Mouse (Mus musculus) cortical plate, adult 2 months (tissue): ENCODE data around the gene Dus2. TPM values are rescaled to one million over a fixed set of nuclear protein-coding genes. Genes with fewer than 3 reads are reported as not detected.

Experiments
- H3K27ac ChIP-seq: fragments of 200-500 bp; 2 replicates; pipeline ENCODE4 v1.5.1; 2012; ENCODE audit warnings: low read length, control low read depth, inconsistent platforms; ENCODE audit not compliant: insufficient read depth
- H3K4me1 ChIP-seq: fragments of 200-500 bp; 2 replicates; pipeline ENCODE4 v1.6.1; 2011; ENCODE audit warnings: low read length; ENCODE audit not compliant: control insufficient read depth, insufficient read depth
- H3K4me3 ChIP-seq: fragments of 200-500 bp; 2 replicates; pipeline ENCODE4 v1.5.1; 2011; ENCODE audit warnings: mild to moderate bottlenecking, low read length, control low read depth; ENCODE audit not compliant: insufficient read depth
- CTCF ChIP-seq: fragments of 200-500 bp; IDR thresholded peaks from 2 replicates; pipeline ENCODE4 v1.5.1; 2011; ENCODE audit warnings: mild to moderate bottlenecking, control low read depth, low read length; ENCODE audit not compliant: insufficient read depth; ENCODE audit errors: extremely low read depth
- POLR2A ChIP-seq: fragments of 200-500 bp; IDR thresholded peaks from 2 replicates; pipeline ENCODE4 v1.6.1; 2011; ENCODE audit warnings: mild to moderate bottlenecking, low read length, control low read depth; ENCODE audit not compliant: insufficient read depth; ENCODE audit errors: extremely low read depth
- polyA plus RNA-seq: library from polyadenylated mRNA; depleted of rRNA; stranded (reverse); fragments of >200 nt; gene quantifications from 2 replicates; pipeline ENCODE4 v1.2.3, GENCODE M21; 2012

Dus2 gene
- polyA plus RNA-seq, 1 experiment, result 25.1 TPM

DNA sequence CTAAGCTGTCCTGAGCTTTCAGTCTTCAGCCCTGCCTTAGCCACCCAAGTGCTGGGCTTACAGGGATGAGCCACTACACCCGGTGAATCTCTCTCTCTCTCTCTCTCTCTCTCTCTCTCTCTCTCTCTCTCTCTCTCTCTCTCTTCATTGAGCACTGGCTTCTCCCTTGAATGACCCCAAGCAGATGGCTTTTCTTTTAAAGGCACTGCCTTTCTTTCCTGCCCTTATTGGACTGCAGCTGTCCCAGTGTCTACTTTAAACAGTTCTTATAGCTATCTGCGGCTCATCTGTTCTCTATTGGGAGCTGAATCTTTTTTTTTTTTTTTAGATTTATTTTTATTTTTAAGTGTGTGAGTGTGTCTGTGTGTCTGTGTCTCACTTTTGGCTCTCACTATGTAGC lies 51.9 kb downstream of the Dus2 start:
- Histone ChIP-seq H3K27ac (no peak overlapping the region), H3K4me3 (no peak overlapping the region), H3K4me1 (no peaks in the 10 kb centered on the region)
- no peak for TF ChIP-seq CTCF
- TF ChIP-seq POLR2A, result no peak

DNA sequence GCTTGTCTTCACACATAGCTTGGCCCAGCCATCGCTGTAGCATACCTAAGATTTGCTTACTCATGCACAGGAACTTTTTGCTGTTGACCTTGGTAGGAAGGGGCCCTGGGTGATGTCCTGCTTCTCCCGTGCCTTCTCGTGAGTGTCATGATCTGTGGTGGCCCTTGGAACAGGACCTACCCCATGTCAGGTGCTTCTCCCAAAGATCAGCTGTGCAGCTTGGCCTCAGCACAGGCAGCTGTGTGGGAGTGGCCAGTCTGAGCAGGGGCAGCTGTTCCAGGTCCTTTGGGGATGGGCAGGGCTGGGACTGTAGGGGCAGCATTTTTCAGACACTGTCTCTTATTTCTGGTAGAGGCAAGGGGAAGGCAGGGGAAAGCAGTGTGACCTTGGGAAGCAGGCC lies 53.0 kb downstream of the Dus2 start:
- Histone ChIP-seq H3K4me3 (no peak overlapping the region), H3K27ac (no peak overlapping the region), H3K4me1 (no peaks in the 10 kb centered on the region)
- TF ChIP-seq POLR2A (no peak), CTCF (no peak)

DNA sequence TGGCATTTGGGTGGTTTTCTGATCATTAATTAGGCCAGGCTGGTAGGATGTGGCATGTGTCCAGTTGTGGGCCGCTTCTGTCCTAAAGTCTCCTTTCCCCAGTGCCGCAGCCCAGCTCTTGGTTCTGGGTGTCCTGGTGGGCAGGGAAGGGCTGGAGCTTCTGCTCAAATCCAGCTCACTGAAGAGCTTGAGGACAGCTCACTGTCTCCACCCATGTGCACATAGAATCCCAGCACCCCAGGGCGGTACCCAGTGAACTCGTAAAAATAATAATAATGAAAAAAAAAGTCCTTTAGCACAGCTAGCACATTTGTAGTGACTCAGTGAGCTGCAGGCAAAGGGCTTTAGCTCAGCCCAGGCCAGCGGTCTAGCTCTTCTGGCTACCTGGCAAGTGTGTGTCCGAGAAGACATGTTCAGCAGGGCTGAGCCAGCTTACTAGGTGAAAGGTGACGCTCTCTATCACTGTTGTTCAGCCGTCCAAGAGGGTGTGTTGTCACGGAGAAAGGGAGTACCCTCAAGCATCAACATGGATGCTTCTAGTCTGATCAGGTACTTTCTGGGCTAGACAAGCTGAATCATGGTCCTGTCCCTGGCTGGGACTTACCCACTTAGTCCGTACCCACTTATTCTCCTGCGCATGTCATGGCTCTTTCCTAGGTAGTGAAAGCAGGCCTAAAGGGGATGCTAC lies 55.9 kb downstream of the Dus2 start:
- no peak for TF ChIP-seq POLR2A
- TF ChIP-seq CTCF, result no peak
- Histone ChIP-seq H3K27ac (no peak overlapping the region), H3K4me1 (no peaks in the 10 kb centered on the region), H3K4me3 (no peak overlapping the region)

DNA sequence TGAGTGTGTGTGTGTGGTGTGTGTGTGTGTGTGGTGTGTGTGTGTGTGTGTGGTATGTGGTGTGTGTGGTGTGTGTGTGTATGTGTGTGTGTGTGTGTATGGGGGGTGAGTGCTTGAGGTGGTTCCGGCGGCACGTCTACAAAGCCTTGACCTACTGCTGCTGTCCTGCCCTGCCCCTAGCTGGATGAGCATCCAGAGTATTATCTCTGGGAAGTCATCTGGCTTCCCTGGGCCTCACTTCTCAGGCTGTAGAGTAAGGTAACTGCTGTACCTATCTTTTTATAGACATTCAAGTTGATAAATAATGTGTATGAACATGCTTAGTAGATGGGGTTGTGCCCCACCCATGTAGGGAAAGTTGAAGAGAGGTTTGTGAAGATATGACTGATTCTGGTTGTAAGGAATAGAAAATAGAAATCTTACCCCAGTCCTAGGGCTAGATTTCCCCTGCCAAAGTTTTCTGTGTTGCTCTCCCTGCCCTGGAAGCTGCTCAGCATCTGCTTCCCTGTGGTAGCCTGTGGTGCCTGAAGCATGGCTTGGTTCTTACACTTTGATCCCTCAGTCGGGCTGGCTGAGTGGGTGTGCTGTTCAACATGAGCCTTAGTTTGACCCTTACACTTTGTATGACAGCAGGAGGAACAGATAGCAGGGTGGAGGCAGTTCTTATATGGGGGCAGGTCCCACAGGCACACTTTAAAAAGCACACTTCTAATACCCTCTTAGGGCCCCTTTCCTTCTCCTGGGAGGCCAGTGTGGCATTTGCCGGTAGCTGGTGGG lies 56.9 kb downstream of the Dus2 start:
- Histone ChIP-seq H3K27ac (no peak overlapping the region), H3K4me1 (no peaks in the 10 kb centered on the region), H3K4me3 (no peak overlapping the region)
- TF ChIP-seq POLR2A, result no peak
- no peak for TF ChIP-seq CTCF

DNA sequence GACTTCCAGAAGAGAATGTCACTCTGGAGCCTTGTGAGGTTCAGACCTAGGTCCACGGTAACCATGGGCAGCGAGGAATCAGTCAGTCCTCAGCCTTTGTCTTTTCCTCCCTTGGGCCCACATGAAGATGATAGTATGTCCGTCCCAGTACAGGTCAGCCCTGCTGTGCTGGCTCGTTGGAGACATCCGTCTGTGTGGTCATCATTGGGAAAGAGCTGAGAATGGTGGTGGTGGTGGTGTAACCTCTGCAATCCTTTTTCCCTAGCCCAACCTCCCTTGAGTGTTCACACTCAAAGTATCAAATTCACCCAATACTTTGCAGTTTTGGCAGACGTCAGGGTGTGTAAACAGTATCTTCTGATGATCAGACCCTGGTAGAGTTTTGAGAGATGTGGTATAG lies 58.7 kb downstream of the Dus2 start:
- Histone ChIP-seq H3K4me3 (no peak overlapping the region), H3K27ac (no peak overlapping the region), H3K4me1 (no peaks in the 10 kb centered on the region)
- TF ChIP-seq POLR2A (no peak), CTCF (no peak)

DNA sequence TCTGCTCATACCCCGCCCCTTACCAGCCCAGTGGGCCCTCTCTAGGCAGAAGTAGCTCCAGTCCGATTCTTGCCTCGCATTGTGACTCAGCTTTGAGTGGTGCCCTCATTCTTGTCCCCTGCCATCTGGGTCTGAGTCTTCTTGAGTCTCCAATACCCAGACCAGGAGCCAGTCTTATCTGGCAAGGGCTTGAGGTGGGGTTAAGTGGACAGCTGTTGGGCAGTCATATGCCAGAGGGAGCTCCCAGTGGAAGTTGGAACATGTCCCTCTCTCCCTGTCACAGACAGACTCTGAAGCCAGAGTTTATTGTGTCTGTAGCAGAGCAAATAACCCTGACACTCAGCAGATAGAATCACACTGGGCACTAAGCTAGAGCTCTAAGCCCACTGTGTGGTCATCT lies 59.9 kb downstream of the Dus2 start:
- no peak overlapping the region for H3K27ac ChIP-seq
- no peaks in the 10 kb centered on the region for H3K4me1 ChIP-seq
- no peak overlapping the region for H3K4me3 ChIP-seq
- TF ChIP-seq CTCF, result no peak
- TF ChIP-seq POLR2A, result no peak

DNA sequence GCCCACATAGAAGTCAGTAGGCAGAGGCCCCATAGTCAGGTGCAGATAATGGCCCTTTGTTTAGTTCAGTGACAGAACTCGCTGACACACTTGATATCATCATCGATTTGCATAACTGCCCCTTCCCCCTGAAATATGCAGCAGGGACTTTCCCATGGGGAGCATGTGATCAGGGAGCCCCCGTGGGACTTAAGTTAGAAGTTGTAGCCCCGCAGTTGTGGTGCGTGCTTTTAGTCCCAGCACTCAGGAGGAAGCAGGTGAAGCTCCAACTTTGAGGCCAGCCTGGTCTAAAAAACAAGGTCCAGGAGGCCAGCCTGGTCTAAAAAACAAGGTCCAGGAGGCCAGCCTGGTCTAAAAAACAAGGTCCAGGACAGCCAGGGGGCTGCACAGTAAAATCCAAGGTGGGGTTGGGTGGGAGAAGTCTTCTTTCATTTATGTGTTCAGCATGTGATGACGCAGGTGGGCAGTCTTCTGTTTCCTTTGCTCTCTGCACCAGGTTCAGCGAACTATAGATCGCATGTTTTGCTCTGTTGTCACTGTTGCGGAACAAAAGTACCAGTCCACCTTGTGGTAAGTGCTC lies 61.5 kb downstream of the Dus2 start:
- H3K4me1 ChIP-seq, result no peaks in the 10 kb centered on the region
- H3K4me3 ChIP-seq, result no peak overlapping the region
- peak overlapping the region; percentile 67; the same call in 1 of the 2 replicates for H3K27ac ChIP-seq
- TF ChIP-seq POLR2A (no peak), CTCF (no peak)

DNA sequence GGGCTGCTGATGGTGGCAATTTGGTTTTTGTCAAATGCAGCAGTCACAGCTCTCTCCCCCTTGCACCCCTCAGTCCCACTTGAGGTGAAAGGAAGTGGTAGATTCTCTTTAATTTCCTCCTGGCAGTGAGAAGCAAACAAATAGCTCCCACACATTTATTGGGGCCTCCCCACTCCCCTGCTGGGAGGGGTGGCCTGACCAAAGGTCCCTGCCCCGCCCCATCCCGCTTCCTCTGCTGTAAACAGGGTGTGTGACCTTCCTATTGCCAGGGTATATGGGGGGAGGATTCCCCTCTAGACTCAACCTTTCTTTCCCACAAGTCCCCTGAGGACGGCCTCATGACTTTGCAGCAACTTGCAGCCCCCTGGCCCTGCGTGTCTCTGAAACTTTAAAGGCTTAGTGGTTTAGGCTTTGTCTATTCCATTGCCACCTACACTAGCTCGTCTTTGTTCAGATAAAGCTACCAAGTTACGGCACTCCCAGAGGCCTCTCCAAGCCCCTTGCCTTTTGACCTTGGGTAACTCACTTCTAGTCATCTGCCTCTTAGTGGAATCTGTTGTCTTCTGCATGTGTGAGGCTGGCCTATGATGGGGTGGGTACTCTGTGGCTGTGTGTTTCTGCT lies 63.2 kb downstream of the Dus2 start:
- TF ChIP-seq CTCF, result no peak
- no peak for TF ChIP-seq POLR2A
- Histone ChIP-seq H3K4me1 (no peaks in the 10 kb centered on the region), H3K4me3 (no peak overlapping the region), H3K27ac (no peak overlapping the region)

DNA sequence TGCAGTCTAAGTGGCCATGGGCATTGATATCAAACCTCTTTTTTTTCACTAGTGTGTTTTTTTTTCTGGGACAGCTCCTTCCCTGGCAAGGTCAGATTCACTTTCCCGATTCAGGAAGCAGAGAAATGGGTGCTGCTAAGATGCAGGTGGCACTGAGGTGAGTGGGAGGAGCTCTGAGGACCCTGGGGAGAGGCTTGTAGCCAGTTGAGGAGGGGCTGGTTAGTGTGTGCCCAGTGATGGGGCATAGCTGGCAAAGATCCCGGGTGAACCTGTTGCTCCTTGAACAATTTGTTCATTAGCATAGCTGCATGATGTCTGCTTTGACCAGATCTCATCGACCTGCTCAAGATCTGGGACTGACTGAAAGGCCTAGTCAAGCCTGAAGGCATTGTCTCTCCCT lies 63.9 kb downstream of the Dus2 start:
- H3K4me3 ChIP-seq, result no peak overlapping the region
- no peaks in the 10 kb centered on the region for H3K4me1 ChIP-seq
- no peak overlapping the region for H3K27ac ChIP-seq
- TF ChIP-seq CTCF (no peak), POLR2A (no peak)

DNA sequence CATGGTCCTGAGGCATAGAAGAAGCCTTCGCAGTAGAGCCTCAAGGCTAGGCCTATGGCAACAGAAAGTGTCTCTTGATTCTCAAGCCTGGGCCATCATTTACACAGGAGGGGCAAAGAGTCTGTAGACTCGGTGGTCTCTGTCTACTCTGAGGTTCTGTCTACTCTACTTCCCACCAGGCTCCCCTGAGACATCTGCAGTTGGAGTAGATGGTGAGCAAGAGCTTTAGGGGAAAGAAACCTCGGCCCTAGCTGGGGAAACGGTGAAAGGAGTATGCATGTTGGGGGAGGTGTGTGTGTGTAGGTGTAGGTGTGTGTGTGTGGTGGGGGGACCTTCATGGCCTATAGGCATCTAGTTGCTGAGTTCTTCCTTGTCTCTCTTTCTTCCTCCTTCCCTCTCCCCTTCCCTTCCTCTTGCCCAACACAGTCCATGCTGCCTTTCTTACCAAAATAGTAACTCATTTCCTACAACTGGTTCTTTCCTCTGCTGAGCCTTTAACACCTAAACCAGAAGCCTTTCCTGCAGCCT lies 65.4 kb downstream of the Dus2 start:
- Histone ChIP-seq H3K4me1 (no peaks in the 10 kb centered on the region), H3K27ac (no peak overlapping the region), H3K4me3 (no peak overlapping the region)
- no peak for TF ChIP-seq POLR2A
- no peak for TF ChIP-seq CTCF
